Mouse (Mus musculus) retina, embryonic 14.5 days (tissue): Measurements from ENCODE around the gene Ifnab.

ENCODE experiments used
- DNase-seq: peaks from one replicate; pipeline ENCODE4 v3.0.0-alpha.2; 2015; ENCODE audit warnings: low spot score

Ifnab gene

GRCm38 (mm10) chr4:88691259-88691658 is at the start of gene Ifnab:
Gene Ifnab (minus strand): TSS chr4:88691359.
- no peak for DNase-seq

- no peak for DNase-seq
Measured at GRCm38 (mm10) chr4:88739036-88739435, 47.9 kb upstream of the Ifnab start.

DNA sequence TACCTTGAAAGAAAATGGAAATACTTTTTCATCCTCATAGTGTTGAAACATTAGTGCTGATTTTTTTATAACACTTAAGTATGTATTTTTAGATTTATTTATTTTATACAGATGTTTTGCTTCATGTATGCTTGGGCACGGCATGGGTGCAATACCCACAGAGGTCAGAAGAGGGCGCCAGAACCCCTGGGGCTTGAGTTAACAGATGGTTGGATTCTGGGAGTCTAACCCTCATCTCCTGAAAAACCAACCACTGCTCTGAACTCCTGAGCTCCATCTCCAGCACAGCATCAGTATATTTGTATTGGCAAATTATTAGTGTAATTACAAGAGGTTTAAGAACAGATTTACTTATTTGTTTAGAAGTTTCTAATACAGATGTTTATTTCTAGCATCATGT is 47.3 kb upstream of the Ifnab start:
- DNase-seq = peak; percentile 77

- DNase-seq = peak; percentile 29
Measured at GRCm38 (mm10) chr4:88727324-88727723, 36.2 kb upstream of the Ifnab start.

- DNase-seq = no peak
Measured at GRCm38 (mm10) chr4:88726727-88727126, 35.6 kb upstream of the Ifnab start.

DNA sequence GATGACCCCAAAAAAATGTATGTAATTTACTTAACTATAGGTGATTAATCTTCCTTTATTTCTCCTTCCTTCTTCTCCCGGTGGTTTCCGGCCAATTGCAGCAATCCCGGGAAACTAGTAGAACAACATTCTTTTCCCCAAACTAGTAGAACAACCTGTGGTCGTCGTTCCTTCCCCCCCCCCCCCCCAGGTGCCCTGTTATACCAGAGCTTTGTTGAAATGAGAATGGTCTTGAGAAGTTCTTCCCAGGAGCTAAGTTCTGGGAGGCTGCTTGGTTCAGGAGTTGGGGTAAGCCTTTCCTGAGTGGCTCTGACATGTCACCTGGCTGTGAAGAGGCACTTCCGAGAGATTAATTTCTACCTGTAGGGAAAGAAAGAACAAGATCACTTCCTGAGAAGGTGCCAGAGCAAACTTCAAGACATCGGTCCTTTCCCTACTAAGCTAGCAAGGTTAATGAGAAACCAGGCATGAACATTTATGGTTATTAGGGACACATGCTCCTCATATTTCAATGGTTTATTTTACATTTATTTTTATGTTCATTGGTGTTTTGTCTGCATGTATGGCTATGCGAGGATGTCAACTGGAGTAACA is 32.4 kb upstream of the Ifnab start:
- no peak for DNase-seq

- peak; percentile 96 for DNase-seq
Measured at GRCm38 (mm10) chr4:88721791-88722721, 30.9 kb upstream of the Ifnab start, which contains the start of the genes Gm26566 and Klhl9. Gene Gm26566 (plus strand): TSS chr4:88721805. Gene Klhl9 (minus strand): TSS chr4:88722465.

GRCm38 (mm10) chr4:88718715-88719114 is 27.6 kb upstream of the Ifnab start:
- DNase-seq = no peak

GRCm38 (mm10) chr4:88715059-88715458 is 23.9 kb upstream of the Ifnab start:
- no peak for DNase-seq

GRCm38 (mm10) chr4:88714281-88714680 is 23.1 kb upstream of the Ifnab start:
- no peak for DNase-seq

DNA sequence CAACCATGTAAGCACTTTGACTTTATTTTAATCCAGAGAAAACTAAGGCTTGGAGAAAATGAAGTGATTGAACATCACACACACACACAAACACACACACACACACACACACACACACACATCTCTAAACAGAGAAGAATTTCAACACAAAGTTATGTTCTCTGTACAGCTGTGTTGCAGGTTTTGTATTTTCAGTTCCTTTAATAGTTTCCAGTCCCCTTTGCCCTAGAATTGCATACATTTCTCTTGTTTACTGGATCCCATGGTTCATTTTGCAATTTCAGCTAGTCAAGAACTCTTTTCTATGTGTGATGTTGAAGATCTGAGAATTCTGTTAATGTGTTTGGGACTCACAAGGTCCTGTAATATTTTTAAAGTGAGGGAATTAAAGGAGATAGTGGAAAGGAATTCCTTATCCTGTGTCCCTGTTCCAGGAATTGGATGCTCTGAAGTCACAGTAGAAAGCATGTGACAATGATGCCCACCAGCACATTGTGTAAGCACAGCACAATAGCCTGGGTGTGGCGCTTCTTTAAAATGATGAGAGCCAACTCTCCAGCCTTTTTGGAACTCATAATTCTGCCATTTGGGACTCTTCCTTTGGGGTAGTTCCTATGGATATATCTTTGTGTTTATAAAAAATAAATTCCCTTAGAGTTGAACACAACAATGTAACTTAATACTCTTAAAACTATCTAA is 16.1 kb upstream of the Ifnab start:
- DNase-seq = no peak

DNA sequence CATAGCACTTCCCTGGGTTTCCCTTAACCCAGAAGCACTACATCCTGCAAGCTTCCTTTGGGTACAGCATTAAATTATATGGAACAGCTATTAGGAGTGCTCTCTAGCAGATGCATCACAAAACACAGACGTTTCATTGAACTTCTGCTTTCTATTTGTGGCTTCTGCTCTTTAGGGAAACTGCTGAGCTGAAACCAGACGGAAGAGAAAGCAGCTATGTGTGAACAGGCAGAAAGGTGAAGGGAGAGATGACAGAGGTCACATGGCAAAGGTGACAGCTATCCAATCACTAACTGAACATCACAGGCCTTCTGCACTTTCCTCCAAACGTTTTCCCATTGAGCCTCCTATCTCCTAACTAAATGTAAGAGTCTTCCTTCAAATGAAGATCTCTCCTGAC is 14.8 kb upstream of the Ifnab start:
- no peak for DNase-seq

DNA sequence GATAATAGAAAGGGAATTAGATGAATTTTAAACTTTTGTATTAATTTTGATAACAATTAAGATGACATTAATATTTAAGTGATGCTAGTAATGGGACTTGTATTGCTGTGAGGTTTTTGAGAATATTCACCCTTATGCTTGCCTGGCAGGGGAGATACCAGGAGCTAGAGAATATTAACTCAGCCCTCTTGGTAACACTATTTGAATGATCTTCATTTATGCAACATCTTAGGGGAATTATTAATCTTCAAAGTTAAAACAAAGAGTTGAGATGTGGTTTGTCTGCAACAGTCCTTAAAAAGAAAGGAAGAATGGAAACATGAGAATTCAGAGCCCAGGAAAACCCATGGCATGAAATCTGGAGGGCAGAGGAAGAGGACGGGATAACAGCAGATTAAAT is 8.1 kb upstream of the Ifnab start:
- no peak for DNase-seq

- no peak for DNase-seq
Measured at GRCm38 (mm10) chr4:88698781-88699180, 7.6 kb upstream of the Ifnab start.

DNA sequence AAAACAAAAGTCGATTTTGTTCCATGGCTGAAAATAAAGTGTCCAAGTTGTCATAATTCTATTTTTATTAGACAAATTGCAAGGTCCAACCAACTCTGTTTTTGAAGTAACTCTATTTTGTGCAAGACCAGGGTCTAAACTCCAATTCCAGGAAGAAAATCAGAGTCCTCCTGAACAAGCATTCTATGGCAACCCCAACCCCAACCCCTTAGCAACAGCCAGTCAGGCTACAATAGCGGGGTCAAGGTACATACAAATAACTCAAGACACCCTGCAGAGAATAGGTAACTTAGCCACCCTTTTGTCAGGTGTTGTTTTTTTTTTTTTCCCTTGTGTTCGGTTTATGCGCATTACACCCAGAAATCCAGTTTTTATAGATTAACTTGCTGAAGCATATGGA is 6.6 kb upstream of the Ifnab start:
- no peak for DNase-seq

GRCm38 (mm10) chr4:88697108-88697507 is 5.9 kb upstream of the Ifnab start:
- DNase-seq = no peak

DNA sequence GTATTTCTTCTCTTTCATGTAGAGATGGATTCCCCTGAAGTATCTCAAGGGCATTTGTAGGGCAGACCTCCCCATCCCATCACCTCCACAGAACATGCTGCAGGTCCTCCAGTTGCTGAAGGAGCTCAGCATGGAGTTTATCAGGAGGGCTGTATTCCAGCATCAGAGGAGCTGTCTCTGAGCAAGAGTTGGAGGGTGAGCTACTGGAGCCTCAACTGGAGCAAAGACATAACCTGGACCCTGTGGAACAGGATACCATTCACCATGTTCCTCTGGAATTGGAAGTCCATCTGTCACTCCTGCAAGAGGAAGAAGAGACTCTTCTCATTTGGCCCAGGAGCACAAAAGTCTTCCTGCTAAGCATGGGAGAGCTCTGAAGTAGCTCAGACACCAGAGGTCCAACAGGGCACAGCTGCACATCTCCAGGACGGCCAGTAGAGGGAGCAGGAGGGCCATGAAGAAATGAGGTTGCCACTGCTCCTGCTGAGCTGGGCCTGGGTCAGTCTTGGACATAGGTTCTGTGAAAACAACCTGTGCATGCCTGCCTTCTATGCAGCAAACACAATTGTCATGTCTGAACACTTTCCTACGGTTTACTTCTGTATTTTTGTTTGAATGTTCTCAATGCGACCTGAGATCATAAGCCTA is 5.2 kb upstream of the Ifnab start:
- peak; percentile 91 for DNase-seq

DNA sequence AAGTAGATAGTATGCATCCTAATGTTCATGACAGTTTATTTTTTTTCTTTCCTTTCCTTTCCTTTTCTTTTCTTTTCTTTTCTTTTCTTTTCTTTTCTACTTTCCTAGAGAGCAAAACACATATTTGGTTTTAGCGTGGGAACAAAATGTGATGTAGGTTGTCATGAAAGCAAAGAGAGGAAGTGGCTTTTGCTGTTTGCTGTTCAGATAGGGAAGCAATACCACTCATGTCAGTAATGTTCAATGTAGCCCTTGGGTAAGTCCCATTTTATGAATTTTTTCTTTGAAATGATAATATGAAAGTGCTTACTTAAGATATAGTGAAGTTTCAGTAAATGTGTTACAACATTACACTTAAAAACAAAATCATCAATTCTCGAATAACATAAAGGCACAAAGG is 2.2 kb upstream of the Ifnab start:
- DNase-seq = no peak

DNA sequence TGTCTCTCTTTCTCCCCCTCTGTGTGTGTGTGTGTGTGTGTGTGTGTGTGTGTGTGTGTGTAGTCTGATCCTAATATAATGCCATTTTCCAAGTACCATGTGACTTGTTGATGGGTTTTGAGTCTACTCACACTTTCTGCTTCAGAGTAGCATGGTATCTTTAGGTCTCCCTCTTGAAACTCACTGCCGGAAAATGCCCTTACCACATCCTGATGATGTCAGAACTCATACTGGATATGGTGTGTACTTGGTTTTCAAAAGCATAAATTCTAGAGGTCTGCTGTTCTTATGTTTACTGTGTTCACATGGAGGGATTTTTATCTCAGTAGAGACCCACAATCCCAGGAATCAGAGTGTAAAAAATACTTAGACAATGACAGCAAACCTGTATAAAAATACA is 1.4 kb upstream of the Ifnab start:
- no peak for DNase-seq

DNA sequence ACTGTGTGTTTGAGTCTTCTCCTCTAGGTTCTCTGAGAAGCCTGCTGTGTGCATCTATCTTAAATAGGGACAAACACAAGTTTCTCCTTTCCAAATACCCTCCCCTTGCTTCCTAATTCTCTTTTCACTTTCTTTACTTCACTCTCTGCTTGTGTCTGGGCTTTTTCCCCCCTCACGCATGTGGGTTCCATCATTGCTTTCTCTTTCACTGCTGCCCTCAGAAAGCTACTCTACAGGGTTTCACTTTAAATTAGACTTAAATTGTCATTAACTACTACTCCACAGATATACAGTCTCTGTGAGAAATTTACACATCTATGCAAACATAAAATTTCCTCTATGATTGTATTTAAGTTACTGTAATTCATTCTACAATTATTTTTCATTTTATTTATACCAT is 7.3 kb downstream of the Ifnab start, which contains the start of gene Ifna2:
Gene Ifna2 (minus strand): TSS at position 101 of the 400 bp plus-strand sequence.
- DNase-seq = no peak

DNA sequence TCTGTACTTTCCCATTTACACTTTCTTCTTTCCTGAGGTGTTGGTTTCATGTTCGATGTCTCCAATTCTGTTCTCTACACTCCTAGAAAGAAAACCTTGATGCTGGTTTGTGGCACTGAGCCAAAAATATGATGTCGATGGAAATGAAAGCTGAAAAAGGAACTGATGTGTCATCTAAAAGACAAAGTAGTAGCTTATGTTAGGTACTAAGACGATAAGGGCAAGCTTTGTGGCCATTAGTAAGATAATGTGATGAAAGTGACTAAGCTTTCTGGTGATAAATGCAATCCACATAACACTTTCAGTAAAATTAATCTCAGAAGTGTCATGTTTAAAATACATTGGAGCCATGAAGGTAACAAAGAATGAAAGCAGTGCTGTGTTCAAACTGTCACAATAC is 9.8 kb downstream of the Ifnab start:
- no peak for DNase-seq

DNA sequence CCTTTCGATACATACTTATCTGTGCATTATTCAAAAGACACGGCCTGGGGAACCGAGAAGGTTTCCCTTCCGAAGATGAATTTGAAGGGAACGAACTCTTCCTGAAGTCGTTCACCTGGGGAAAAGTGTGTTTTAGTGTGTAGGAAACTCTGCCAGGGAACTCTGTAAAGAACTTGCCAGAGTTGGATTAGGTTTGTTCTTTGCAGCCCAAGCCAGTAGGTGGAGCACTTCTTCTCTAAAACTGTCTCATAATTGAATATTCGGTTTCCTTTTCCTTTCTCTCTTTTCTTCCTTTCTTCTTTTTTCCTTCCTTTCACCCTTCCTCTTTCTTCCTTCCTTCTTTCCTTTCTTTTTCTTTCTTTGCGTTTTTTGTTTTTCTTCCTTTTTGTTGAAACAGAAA is 10.8 kb downstream of the Ifnab start:
- DNase-seq = peak; percentile 55
